Mouse (Mus musculus) MEL (cell line): Measurements from ENCODE around the gene Ino80b. TPM values are rescaled to one million over a fixed set of nuclear protein-coding genes. Genes with fewer than 3 reads are reported as not detected.

Source experiments
- DNase-seq: peaks from one replicate; pipeline ENCODE4 v3.0.0; 2011; ENCODE audit warnings: low read depth, low spot score
- H3K27ac ChIP-seq: 2 replicates; pipeline ENCODE4 v1.5.1; 2012; ENCODE audit warnings: low read depth, mild to moderate bottlenecking, control low read depth, low read length, moderate library complexity; ENCODE audit not compliant: control insufficient read depth
- H3K27me3 ChIP-seq, 2 experiments: fragments of 150-350 bp in 1 of 2; sonication (generic) in 1 of 2; 2 replicates each; pipeline ENCODE4 v1.6.1; 2012; ENCODE audit warnings: low read length in 2 of 2, mild to moderate bottlenecking in 2 of 2, improper control_type of control experiment in 1 of 2, moderate library complexity in 1 of 2; ENCODE audit not compliant: insufficient read depth in 2 of 2, control insufficient read depth in 1 of 2
- H3K36me3 ChIP-seq, 2 experiments: 2 replicates each; pipeline ENCODE4 v1.6.1; 2012 to 2014; ENCODE audit warnings: low read length in 2 of 2, improper control_type of control experiment in 1 of 2, inconsistent platforms in 1 of 2, mild to moderate bottlenecking in 1 of 2; ENCODE audit not compliant: insufficient read depth in 2 of 2, control insufficient read depth in 1 of 2
- H3K4me1 ChIP-seq, 2 experiments: fragments of 150-350 bp in 1 of 2; sonication (generic) in 1 of 2; 2 replicates each; pipeline ENCODE4 v1.6.1; 2012; ENCODE audit warnings: low read length in 2 of 2, improper control_type of control experiment in 1 of 2, mild to moderate bottlenecking in 1 of 2; ENCODE audit not compliant: insufficient read depth in 2 of 2, control insufficient read depth in 1 of 2
- H3K4me3 ChIP-seq, 2 experiments: fragments of 150-350 bp in 1 of 2; sonication (generic) in 1 of 2; 2 replicates each; pipeline ENCODE4 v1.5.1; 2012; ENCODE audit warnings: low read depth in 2 of 2, low read length in 2 of 2, mild to moderate bottlenecking in 2 of 2, moderate library complexity in 2 of 2, control low read depth in 1 of 2, improper control_type of control experiment in 1 of 2; ENCODE audit not compliant: control insufficient read depth in 1 of 2, insufficient read depth in 1 of 2
- H3K79me2 ChIP-seq: 2 replicates; pipeline ENCODE4 v1.6.1; 2012; ENCODE audit warnings: mild to moderate bottlenecking, low read length, moderate library complexity; ENCODE audit not compliant: control insufficient read depth, poor library complexity, insufficient read depth
- H3K9ac ChIP-seq: 2 replicates; pipeline ENCODE4 v1.6.1; 2012; ENCODE audit warnings: low read depth, mild to moderate bottlenecking, control low read depth, low read length, moderate library complexity; ENCODE audit not compliant: control insufficient read depth, poor library complexity, severe bottlenecking
- H3K9me3 ChIP-seq: fragments of 150-350 bp; sonication (generic); replicated peaks from 2 replicates; pipeline ENCODE4 v1.6.1; 2012; ENCODE audit warnings: mild to moderate bottlenecking, low read length, improper control_type of control experiment, moderate library complexity; ENCODE audit not compliant: insufficient read depth
- CTCF ChIP-seq, 3 experiments: IDR thresholded peaks in 2 of 3; conservative IDR thresholded peaks in 1 of 3; 2 replicates each; pipeline ENCODE4 v1.5.1; 2011 to 2012; ENCODE audit warnings: low read length in 3 of 3, low read depth in 2 of 3, mild to moderate bottlenecking in 2 of 3, improper control_type of control experiment in 1 of 3, inconsistent platforms in 1 of 3, mixed read lengths in 1 of 3, moderate library complexity in 1 of 3; ENCODE audit not compliant: control insufficient read depth in 1 of 3, insufficient read depth in 1 of 3, poor library complexity in 1 of 3, severe bottlenecking in 1 of 3
- ELF1 ChIP-seq: IDR thresholded peaks from 2 replicates; pipeline ENCODE4 v1.6.1; 2014; ENCODE audit warnings: low read depth, mild to moderate bottlenecking, inconsistent platforms, low read length, improper control_type of control experiment, moderate library complexity
- GABPA ChIP-seq: IDR thresholded peaks from 2 replicates; pipeline ENCODE4 v1.6.1; 2012; ENCODE audit warnings: low read depth, mild to moderate bottlenecking, inconsistent platforms, low read length, improper control_type of control experiment, moderate library complexity
- GATA1 ChIP-seq: IDR thresholded peaks from 2 replicates; pipeline ENCODE4 v1.6.1; 2011; ENCODE audit warnings: low read depth, low read length, improper control_type of control experiment
- HCFC1 ChIP-seq: IDR thresholded peaks from 2 replicates; pipeline ENCODE4 v1.6.1; 2012; ENCODE audit warnings: low read depth, mild to moderate bottlenecking, inconsistent platforms, low read length, improper control_type of control experiment, moderate library complexity
- JUND ChIP-seq: IDR thresholded peaks from 2 replicates; pipeline ENCODE4 v1.6.1; 2011; ENCODE audit warnings: low read depth, mild to moderate bottlenecking, improper control_type of control experiment, low read length
- MAFK ChIP-seq: IDR thresholded peaks from 2 replicates; pipeline ENCODE4 v1.6.1; 2011; ENCODE audit warnings: low read depth, mild to moderate bottlenecking, low read length, improper control_type of control experiment, borderline replicate concordance
- MAZ ChIP-seq: IDR thresholded peaks from 2 replicates; pipeline ENCODE4 v1.6.1; 2012; ENCODE audit warnings: low read depth, mild to moderate bottlenecking, inconsistent platforms, low read length, improper control_type of control experiment
- MXI1 ChIP-seq: IDR thresholded peaks from 2 replicates; pipeline ENCODE4 v1.6.1; 2011; ENCODE audit warnings: mild to moderate bottlenecking, low read depth, low read length, improper control_type of control experiment
- MYB ChIP-seq: IDR thresholded peaks from 2 replicates; pipeline ENCODE4 v1.6.1; 2011; ENCODE audit warnings: mild to moderate bottlenecking, low read depth, low read length, improper control_type of control experiment
- POLR2A ChIP-seq, 2 experiments: IDR thresholded peaks; 2 replicates each; pipeline ENCODE4 v1.6.1; 2011 to 2012; ENCODE audit warnings: low read length in 2 of 2, mild to moderate bottlenecking in 2 of 2, control low read depth in 1 of 2, improper control_type of control experiment in 1 of 2, low read depth in 1 of 2, moderate library complexity in 1 of 2; ENCODE audit not compliant: control insufficient read depth in 1 of 2, insufficient read depth in 1 of 2, poor library complexity in 1 of 2
- POLR2AphosphoS2 ChIP-seq: IDR thresholded peaks from 2 replicates; pipeline ENCODE4 v1.6.1; 2011; ENCODE audit warnings: low read length, improper control_type of control experiment
- SIN3A ChIP-seq: IDR thresholded peaks from 2 replicates; pipeline ENCODE4 v1.6.1; 2012; ENCODE audit warnings: low read length, improper control_type of control experiment, inconsistent platforms
- SMC3 ChIP-seq: IDR thresholded peaks from 2 replicates; pipeline ENCODE4 v1.6.1; 2011; ENCODE audit warnings: low read depth, low read length, improper control_type of control experiment
- TAL1 ChIP-seq: IDR thresholded peaks from 2 replicates; pipeline ENCODE4 v1.6.1; 2012; ENCODE audit warnings: mild to moderate bottlenecking, inconsistent platforms, low read length, moderate library complexity, mixed read lengths
- TBP ChIP-seq: IDR thresholded peaks from 2 replicates; pipeline ENCODE4 v1.8.0; 2011; ENCODE audit warnings: low read depth, low read length, improper control_type of control experiment
- TCF12 ChIP-seq: IDR thresholded peaks from 2 replicates; pipeline ENCODE4 v1.6.1; 2014; ENCODE audit warnings: low read depth, mild to moderate bottlenecking, inconsistent platforms, low read length, improper control_type of control experiment, moderate library complexity
- UBTF ChIP-seq: IDR thresholded peaks from 2 replicates; pipeline ENCODE4 v1.6.1; 2012; ENCODE audit warnings: low read depth, mild to moderate bottlenecking, inconsistent platforms, low read length, improper control_type of control experiment, moderate library complexity, borderline replicate concordance; ENCODE audit not compliant: insufficient read depth
- USF1 ChIP-seq: IDR thresholded peaks from 2 replicates; pipeline ENCODE4 v1.6.1; 2014; ENCODE audit warnings: low read depth, mild to moderate bottlenecking, inconsistent platforms, low read length, improper control_type of control experiment, moderate library complexity
- ZC3H11A ChIP-seq: IDR thresholded peaks from 2 replicates; pipeline ENCODE4 v1.6.1; 2012; ENCODE audit warnings: low read depth, mild to moderate bottlenecking, inconsistent platforms, low read length, improper control_type of control experiment
- polyA plus RNA-seq, 2 experiments: library from polyadenylated mRNA; stranded (reverse) in 1 of 2; unstranded in 1 of 2; fragments of >175 nt in 1 of 2; fragments of >200 nt in 1 of 2; gene quantifications; 2 replicates each; pipeline versions ENCODE4 v1.2.1 to v1.2.4; 2012; ENCODE audit warnings: low replicate concordance in 2 of 2, low read depth in 1 of 2; ENCODE audit not compliant: insufficient read length in 2 of 2, insufficient read depth in 1 of 2, missing spikeins in 1 of 2
- total RNA-seq: library from RNA; depleted of rRNA; stranded (reverse); fragments of 300-350 nt; gene quantifications from 2 replicates; pipeline ENCODE4 v1.2.3, GENCODE M21; 2012

The Ino80b gene
- total and polyA plus RNA-seq, 3 experiments = 30.6 to 40.9 TPM; not detected in 1

DNA sequence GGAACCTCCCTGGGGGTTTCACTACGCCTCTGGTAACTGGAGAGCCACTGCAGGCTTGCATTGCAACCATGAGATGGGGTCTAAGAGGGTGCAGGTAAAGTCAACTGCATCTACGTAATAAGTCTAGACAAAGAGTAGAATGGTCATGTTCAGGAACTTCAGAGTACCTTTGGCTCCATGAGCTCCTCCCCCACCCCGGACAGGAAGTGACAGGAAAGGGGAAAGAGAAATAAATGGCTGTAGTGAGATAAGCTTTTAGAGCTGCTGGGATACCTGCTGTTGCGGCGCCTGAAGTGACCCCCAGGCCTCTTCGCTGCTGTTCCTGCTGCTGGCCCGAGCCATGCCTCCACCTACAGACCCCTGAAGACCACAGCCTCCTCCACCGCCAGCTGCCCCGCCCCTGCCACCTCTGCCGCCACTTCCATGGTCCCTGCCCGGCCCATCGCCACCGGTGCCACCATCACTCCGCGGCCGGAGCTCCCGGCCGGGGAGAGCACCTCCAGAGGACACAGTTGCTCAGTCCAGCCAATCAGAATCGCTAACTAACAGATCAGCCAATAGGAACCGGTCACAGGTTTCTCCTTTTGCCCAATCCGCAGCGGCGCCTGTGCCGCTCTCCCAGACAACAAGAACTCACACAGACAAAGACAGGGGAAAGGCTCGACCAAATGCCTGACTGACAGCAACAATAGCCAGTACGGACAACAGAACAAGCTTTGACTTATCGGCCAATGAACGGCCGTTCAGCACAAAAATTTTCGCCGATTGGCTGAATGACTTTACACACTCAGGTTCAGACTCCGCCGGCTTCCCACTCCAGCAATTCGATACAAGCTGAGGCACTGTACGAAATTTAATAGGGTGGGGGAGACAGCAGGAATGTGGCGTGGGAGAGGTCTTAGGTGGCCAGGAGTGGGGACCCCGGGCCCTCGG lies 4.0 kb downstream of the Ino80b start, which contains the start of gene Wbp1 (continued):
- TF ChIP-seq UBTF (no peak), TCF12 (no peak; the same call in 1 of the 2 replicates), HCFC1 (peak; percentile 64), ZC3H11A (no peak), SMC3 (no peak), CTCF (IDR thresholded peaks at IDR 0.05 in 2 of 3, conservative IDR thresholded peaks at IDR 0.05 in 1 of 3; ENCODE audit: control insufficient read depth in 1 of 3, insufficient read depth in 1 of 3, low read depth in 2 of 3, low read length in 3 of 3, poor library complexity in 1 of 3, severe bottlenecking in 1 of 3) (no peak), TBP (peak; percentile 85), GABPA (no peak), MYB (no peak), MAZ (no peak; the same call in 1 of the 2 replicates), USF1 (peak; percentile 22; the same call in 1 of the 2 replicates), TAL1 (0 out of 2 replicates have a peak, but pooled peaks have one; percentile 3), MXI1 (0 out of 2 replicates have a peak, but pooled peaks have one; percentile 37), POLR2AphosphoS2 (peak; percentile 96), ELF1 (0 out of 2 replicates have a peak, but pooled peaks have one; percentile 12), MAFK (no peak), JUND (no peak), GATA1 (peak; percentile 49; the same call in 1 of the 2 replicates), SIN3A (peak; percentile 67)

DNA sequence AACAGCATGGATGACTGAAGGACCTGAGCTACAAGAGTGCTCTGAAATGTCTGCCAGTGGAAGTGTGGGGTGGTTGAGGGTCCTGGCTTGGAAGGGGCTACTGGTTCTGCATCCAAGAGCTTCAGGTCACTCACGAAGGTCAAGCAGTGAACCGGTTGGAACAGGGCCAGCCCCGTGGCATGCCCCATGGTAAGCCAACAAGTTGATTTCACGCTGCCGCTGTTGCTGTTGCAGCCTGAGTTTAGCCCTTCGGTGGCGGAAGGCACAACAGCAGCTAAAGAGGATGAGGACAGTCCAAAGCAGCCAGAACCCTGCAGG lies 5.5 kb downstream of the Ino80b start:
- peaks cover 0 to 27% of the 10 kb centered on the region in 2 experiments; a peak in 3 of 4 replicates for H3K4me1 ChIP-seq
- no peak for TF ChIP-seq SIN3A
- no peak for TF ChIP-seq POLR2AphosphoS2
- no peak for TF ChIP-seq MXI1
- TF ChIP-seq MAZ = no peak
- TF ChIP-seq ELF1 = no peak
- TF ChIP-seq POLR2A (IDR thresholded peaks at IDR 0.05; ENCODE audit: control insufficient read depth in 1 of 2, insufficient read depth in 1 of 2, low read depth in 1 of 2, low read length in 2 of 2, poor library complexity in 1 of 2) = no peak
- DNase-seq = no peak
- H3K79me2 ChIP-seq = peaks cover 48% of the 10 kb centered on the region
- H3K36me3 ChIP-seq = peaks cover 0 to 31% of the 10 kb centered on the region in 2 experiments; a peak in 2 of 4 replicates
- no peaks in the 10 kb centered on the region for H3K27me3 ChIP-seq
- H3K9me3 ChIP-seq = no peaks in the 10 kb centered on the region
- peak overlapping the region; percentile 19; the same call in 1 of the 2 replicates for H3K27ac ChIP-seq
- peak overlapping the region; percentile 46 for H3K9ac ChIP-seq
- H3K4me3 ChIP-seq = no peak overlapping the region; a peak in 1 of 4 replicates
